Mouse (Mus musculus) retina, postnatal 7 days (tissue): ENCODE results near the gene Samd4.

Experiments
- DNase-seq: peaks from one replicate; pipeline ENCODE4 v3.0.0-alpha.2; 2012; ENCODE audit warnings: low read depth, low spot score

Samd4 gene

DNA sequence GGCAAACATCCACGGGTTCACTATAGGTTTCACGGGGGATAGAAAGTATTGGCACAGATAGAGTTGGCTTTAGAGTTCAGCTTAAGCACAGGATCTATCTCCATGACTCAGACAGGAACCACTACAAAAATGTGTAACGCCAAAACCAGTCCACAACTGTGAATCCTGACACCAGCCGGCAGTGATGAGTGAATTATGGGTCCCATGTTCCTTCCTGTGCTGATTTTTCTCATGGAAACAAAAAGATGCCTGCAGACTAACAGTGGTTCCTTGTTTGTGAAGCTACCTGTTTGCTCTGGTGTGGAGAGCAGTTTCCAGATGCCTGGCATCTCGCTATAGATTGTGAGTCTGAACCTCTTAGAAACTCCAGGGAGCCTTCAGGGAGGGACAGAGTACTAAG, 184.2 kb downstream of the Samd4 start:
- no peak for DNase-seq

DNA sequence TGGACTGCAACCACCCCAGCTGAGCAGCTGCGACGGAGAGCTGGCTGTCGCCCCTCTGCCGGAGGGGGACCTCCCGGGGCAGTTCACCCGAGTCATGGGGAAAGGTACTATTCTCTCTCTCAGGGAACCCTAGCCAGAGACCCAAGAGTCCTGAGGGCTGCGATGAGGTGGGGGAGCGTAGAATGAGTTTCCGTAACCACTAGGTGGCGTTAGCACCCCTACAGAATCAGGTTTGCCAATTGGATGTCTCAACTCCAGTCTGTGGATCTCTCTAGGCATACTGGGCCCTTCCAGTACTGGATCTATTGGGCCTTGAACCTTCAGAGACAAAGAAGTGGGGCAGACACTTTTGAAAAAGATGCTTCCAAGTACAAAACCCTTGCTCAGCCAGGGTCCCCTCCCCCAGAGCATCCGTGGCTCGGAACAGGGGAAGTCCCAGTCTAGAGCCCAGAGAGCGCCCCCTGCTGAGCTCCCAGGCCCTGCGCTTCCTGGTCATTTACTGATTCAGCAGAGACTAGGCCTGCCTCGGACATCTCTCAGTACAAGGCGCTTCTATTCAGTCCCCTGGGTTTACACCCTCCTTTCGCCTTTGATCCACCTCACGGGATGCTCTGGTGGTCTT, 191.5 kb downstream of the Samd4 start:
- no peak for DNase-seq

DNA sequence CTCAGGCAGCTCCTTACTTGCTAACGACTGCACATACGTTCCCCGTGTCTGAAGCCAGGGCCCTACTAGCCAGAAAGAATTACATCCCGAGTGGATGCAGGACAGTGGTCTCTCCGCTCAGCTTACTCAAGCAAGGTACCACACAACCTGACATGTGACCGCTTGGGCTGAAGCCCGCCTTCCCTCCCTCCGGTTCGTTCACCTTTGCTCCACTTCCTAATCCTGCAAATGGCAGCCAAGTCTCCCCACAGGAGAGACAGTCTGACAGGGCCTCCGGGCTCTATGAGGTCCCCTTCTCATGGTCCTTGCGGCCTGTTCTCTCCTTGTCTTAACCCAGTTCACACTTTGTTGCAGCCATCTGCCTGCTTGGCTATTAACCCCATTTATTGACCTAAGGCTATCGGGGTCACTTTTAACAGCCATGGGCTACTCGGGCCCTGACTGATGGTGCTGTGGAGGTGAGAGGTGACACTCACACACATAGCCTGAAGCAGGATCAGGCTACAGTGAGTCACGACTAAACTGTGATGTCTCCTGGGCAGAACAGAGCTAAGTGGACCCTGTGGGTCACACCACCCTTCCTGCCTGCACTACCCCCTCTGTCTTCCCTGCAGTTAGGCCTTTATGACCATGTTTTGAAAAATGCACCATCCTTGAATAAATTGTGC, 192.5 kb downstream of the Samd4 start:
- DNase-seq: no peak

DNA sequence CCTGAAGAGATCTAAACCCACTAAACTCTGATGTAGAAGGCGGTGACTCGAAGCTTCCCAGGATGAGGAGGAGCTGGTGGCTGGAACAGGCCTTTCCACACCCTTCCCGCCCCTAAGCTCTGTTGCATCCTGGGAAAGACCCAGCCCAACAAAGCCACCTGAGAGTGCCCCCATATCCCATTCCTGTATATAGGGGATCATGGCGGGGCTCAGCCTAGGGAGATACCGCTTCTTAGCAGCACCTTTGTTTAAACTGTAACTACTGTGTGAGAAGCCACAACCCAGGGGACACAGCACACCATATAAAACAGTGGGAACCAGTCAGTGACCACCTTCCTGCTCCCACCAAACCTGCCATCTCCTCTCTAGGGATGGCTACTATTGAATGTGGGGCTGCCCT, 193.2 kb downstream of the Samd4 start:
- no peak for DNase-seq

DNA sequence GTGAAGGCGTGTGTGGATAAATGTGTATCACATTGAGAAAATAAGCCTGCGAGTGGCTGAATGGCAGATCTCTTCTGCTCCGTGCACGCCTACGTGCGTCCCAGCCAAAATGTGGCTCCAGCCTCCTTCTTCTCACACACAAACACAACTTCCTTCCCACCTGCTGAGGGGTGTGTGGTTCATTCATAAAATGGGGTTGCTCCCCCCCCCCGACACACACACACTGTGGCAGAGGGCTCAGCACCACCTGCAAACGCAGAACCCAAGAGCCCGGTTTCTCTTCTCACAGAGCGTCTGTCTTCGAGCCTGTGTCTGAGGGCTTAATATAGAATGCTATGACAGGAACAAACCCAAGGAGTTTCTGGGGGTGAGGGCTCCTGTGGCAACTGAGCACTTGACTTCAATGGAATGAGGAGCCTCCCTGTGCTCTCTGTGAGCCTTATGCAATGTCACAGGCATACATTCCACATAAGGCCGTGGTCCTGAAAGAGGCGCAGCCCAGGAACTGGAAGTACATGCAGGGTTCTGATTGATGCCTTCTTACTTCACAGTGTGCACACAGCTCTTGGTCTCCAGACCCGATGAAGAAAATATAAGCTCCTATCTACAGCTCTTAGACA, 194.4 kb downstream of the Samd4 start:
- DNase-seq: no peak

DNA sequence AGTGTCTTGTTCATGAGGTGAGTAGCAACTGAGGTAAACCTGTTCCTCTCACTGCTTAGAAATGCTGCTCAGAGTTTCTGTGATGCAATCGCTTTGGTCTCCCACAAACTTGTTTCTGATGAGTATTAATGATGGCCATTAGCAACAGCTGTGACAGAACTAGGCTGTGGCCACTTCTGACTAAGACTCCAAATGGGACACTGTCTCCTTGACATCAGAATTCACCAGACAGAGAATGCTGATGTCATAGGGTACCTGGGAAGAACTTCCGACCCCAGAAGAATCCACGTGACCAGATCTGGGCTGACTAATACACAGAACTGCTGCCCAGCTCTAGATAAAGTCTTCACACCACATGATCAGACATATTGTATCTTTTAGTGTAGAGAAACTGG, 194.9 kb downstream of the Samd4 start:
- no peak for DNase-seq

DNA sequence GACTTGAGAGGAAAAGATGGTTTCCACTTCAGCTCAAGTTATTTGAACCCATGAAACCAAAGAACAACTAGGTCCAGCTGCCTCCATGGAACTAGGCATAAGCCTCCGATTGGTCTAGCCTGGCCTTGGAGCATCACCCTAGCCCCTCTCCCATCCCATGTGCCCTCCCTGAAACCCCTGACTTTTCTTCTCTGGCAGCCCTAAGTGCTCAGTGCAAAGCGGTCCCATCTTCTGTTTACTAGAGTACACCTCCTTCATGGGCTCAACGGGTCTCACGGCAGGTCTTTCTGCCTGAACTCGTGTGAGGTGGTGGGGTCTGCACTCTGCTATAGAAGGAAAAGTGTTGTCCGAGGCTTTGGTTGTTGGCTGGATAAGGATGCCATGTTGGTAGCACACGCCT, 197.3 kb downstream of the Samd4 start:
- no peak for DNase-seq

DNA sequence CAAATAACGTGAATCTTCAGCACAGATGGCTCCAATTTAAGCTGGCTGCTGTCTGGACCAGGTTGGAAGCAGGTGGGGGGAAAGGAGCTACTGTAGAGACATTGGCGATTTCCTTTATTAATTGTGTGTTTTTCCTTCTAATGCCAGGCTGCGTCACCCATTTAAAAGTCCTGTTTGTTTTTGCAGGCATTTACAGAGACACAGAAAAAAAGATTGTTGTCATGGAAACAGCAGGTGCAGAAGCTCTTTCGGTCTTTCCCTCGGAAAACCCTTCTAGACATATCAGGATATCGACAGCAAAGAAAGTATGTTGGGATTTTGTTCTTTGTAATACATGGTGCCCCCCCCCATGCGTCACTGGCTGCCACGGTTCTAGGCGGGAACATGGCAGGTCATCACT, 200.7 kb downstream of the Samd4 start:
- no peak for DNase-seq

DNA sequence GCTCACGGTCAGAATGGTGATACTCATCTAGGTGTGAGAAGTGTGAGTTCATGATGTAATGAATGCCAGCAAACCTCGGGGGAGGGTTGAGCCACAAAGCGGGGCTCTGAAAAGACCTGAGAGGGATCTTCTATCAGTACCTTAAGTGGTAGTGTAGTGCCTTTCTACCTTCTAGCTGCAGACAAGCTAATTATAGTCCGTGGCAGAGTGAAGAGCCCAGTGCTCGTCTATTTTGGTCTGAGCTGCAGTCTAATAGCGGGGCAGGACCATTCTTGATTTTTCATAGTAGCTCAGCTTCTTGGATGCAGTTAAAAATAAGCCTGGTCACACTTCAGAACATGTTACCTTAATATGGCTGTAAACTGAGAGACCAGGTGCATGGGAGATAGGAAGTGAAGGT, 201.2 kb downstream of the Samd4 start:
- DNase-seq: no peak

DNA sequence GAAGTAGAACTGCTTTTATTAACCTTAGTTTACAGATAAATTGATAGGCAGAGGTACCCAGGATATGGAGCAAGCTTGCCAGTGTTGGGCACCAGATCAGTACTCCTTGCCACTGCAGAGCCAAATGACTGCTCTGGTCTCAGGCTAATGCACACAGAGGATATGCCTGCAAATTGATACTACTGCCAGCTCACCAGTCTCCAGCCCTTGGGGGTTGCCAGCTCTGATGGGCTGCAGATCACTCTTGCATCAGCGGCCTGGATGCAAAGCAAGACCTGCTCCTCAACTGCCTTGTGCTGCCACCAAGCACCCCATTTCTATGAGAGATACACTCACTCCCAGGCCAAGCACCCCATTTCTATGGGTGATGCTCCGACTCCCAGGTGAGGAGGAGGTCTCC, 202.0 kb downstream of the Samd4 start:
- no peak for DNase-seq

DNA sequence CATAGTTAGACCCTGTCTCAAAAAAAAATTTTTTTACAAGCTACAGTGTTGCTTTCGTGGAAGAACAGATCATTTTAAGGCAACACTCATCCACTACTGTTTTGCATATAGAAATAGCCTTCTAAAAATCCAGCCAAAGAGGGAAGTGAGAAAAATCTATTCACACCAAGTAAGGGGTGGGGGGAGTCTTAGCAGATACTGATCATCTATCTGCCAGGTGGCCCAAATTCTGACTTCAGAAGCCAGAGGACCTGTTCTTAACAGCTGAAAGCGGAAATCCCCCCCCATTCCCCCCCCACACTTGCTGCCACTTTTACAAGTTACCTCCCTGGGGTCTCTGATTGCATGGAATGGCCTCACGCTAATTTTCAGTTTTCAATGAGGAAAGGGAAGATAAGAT, 203.5 kb downstream of the Samd4 start:
- DNase-seq: no peak

DNA sequence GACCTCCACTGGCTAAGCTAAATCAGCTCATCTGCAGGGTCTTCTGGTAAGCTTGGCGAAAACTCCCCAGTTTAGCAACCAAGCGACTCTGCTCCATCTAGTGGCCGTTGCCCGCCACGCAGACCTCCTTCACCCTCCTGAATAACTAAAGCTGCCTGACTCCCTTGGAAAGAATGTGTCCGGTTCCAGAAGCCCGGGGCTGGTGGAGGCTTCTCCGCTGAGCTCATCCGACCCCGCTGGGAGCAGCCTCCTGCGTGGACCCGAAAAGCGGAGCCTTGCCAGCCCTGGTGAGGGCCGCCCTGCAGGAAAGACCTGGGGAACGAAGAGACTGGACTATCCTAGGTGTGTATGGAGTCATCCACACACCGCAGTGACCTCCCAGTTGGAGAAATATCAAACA, 204.1 kb downstream of the Samd4 start:
- peak; percentile 67 for DNase-seq

DNA sequence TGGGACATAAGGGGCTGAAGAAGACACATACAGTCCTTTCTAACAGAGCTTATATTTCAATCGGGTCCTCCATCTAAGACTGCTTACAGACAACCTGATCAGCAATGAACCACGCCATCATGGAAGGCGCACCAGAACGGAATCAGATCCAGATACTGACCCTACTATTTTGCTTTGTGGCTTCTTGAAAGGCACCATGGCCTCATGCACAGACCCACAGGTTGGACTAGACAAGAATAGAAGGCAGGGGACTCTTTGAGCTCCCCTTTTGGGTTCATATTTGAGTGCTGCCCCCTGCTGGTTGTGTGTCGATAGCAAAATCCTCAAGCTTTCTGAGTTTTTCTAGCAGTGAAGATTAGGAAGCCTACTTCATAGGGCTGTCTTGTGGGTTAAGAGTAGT, 204.5 kb downstream of the Samd4 start:
- DNase-seq: peak; percentile 67

DNA sequence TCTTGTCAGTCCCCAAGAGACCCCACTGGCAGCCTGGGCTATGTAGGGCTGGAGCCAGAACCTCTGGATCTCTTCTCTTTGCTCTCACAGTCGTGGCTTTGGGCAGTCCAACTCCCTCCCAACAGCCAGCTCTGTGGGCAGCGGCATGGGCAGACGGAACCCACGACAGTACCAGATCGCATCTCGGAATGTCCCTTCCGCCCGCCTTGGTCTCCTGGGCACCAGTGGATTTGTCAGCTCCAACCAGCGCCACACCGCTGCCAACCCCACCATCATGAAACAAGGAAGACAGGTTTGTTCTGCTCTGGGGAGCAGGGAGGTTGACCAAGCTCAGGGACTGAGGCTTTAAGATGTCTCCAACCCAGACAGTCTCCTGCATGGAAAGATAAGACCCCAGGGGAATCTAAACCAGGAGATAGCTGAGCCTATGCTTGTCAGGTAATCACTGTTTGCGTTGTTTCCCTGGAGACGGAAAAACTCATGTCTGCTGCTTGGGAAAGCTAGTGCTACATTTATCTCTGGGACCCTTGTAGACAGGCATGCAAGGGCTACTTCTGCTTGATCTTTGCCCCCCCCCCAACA, 205.1 kb downstream of the Samd4 start:
- DNase-seq: no peak

DNA sequence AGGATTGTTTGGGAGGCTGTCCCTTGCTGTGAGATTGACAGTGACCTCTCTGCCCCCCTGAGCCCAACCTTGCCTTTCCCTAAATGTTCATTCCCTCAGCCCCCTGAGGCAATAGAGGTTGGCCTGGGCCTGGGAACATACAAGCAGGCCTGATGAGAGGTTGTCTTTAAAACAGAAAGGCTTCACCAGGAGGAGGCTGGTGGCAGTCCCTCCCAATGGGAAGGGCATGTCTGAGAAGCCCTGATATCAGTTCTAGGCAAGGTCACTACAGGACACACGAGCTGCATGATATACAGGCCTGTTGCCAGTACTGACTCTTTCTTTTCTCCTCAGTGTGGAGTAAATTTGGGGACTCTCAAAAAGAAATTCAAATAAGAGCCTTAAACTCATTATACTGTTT, 205.7 kb downstream of the Samd4 start:
- DNase-seq: no peak

DNA sequence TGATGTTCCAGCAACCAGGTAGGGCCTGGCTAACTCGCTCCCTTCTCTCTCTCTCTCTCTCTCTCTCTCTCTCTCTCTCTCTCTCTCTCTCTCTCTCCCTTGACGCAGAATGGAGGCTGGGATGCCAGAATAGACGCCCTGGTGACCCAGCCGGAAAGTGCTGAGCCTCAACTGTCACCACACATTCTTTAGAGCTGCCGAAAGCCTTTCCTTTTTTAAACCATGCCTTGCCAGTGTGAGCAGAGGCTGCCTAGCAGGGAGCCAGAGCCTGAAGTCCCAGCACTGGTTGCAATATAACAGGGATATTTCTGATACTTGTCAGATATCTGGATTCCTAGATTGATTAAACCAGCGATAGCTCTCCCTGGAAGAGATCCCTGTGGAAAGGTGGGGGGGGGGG, 206.5 kb downstream of the Samd4 start:
- no peak for DNase-seq

DNA sequence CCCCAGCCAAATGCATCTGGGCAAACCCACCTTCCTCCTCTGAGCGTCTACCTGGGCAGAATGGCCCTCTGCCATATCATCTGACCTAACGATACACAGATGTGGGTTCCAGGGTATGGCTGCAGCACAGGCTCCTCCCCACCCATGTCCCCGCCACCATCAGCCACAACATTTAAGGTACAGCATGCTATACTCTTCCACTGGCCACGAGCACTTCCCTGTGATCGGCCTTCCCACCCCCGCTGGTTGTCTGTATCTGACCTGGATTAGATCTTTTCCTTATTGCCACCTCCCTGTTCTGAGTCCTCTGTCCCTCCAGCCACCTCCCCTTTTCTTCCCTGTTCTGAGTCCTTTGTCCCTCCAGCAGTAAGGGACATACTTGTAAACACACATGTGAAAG, 209.3 kb downstream of the Samd4 start:
- no peak for DNase-seq

DNA sequence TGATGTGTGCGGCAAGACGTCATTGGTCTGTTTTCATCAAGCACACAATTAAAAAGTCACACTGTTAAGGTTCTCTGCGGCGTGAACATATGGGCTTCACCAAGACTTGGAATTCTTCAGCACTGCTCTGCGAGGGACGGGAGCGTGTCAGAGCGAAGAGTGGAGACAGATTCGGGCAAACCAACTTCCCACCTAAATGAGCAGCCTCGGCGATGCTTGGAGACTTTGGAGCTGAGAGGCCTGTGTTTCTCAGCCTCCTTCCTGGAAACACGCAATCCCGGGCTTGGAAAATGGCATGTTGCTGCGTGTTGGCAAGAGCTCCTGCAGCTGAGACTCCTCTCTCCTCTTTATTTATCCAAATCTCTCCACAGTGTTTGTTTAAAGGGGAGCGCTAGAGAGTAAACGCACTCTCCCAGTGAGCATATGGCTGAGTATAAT, 210.7 kb downstream of the Samd4 start:
- no peak for DNase-seq

DNA sequence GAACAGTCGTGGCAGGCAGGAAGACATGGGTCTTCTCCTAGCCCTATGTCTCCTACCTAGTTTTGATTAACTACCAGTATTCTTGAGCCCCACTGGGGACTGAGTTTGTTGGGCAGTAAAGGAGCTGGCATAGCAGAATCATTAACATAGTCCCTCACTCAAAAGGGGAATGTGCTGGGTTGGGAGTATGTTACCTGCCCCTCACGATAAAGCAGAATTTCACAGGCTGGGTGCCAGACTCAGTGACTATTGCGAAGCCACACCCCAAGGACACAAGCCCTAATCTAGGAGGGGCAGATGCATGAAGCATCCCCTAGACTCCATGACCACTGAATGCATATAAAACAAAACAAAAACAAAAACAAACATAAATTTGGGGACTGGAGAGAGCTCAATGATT, 212.4 kb downstream of the Samd4 start:
- no peak for DNase-seq

DNA sequence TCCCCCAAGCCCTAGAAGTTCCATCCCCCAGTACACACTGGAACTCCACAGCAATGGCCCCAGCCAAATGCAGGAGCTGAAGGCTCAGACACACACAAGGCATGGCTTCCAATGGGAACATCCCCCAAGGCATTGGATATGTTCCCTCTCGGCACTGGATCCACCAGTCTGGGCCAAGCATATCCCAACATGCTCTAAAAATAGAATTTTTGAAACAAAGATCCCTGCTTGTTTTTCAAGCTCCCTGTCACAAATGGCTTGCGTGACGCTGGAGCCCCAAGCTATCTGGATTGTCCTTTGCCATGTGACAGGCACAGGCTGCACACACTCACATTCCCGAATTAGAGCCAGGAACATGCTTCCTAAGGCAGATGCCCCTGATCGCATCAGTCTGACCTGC, 213.7 kb downstream of the Samd4 start:
- DNase-seq: no peak

DNA sequence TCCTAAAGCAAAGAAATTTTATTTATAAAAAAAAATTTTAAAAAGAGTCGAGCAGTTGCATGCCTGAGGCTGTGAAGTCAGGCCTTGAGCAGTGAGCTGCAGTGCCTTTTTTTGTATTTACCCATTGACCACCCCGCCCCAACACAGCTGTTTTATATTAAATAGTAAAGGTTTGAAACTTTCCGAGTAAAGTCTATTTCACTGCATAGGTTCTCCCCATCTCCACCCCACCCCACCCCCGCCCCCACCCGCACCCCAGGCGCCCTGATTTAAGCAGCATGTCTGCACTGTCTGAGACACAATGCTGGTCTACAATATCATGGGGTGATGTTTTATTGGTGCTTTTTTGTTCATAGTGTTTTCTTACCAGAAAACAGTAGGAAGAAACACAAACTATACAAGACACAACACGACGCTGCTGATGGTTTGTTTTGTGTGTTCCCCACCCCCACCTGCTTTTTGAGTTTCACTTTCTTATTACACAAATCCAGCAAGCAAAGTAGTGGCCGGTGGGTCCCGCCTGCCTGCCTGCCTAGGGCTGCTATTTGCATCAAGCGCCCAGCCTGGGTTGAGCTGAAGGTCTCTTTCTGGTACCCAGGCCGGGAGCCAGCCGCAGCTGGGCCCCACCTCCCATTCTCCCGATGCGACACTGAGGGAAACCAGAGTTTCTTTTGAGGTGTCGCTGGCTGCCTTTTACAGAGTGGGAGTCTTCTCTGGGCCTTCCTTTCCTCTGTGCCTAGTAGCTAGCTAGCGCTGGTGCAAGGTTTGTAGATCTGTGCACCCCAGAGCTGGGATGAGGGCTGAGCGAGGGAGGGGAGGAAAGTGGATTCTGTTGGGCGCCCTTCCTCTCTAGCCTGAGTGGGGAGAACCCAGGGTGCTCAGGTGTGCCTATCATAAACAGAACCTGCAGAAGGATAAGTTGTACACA, 221.9 kb downstream of the Samd4 start:
- DNase-seq: no peak

DNA sequence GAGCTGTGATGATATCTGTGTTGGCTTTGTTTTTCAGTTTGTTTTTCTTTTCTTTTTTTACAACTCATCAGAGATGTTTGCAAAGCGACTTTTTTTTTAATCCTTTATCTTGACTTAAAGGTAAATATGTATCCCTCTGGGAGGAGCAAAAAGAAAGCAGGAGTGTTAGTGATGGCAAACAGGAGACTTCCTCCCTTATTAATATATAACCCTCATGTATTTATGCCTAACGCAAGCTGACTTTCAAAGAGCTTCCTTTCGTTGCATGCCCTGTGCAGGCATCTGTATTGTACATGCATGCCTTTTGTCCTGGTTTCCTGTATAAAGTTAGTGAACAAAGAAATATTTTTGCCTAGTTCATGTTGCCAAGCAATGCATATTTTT, 222.5 kb downstream of the Samd4 start:
- DNase-seq: no peak
